Mouse (Mus musculus): Measurements from ENCODE around the gene Thtpa.

DNA sequence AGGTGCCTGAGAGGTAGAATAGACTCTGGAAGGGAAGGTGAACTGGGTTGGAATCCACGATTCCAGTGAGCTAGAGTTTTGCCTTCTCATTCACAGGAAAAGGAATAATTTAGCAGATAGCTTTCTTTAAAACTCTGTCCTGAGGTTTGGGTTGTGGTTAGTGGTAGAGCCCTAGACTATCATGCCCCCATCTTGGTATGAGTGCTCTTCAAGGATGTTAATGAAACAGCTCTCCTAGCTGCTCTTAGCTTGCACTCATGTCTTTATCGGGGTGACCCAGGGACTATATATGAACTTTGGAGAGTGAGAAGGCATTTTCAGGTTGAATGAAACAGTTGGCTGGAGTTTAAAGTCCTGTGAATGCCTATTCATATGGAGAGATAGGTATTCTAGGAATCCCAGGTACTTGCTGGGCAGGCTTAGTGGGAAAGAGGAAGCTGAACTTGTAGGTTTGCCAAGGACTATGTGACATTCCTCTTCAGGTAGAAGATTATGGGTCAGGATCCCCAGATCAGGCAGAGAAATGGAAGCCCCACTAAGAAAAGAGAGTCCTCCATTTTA, 46.5 kb upstream of the Thtpa start:
- no peak for TF ChIP-seq CTCF (IDR thresholded peaks at IDR 0.05; ENCODE audit: borderline replicate concordance, insufficient read depth, low read depth, low read length)
- no peak for TF ChIP-seq POLR2A (IDR thresholded peaks at IDR 0.05; ENCODE audit: borderline replicate concordance, insufficient read depth, low read length)
